Mouse (Mus musculus) lung, embryonic 14.5 days (tissue): ENCODE data around the gene Rap1gds1. TPM values are rescaled to one million over a fixed set of nuclear protein-coding genes. Genes with fewer than 3 reads are reported as not detected.
A peak's percentile ranks its signal among the peaks of the same experiment; 100 is the strongest.

ENCODE experiments used
- ATAC-seq: fragments of 200-750 bp; cut with Nextera tagmentation; 2 replicates; pipeline ENCODE4 v1.8.0; 2017; ENCODE audit warnings: mild to moderate bottlenecking, moderate TSS enrichment, moderate library complexity; ENCODE audit not compliant: insufficient read depth
- DNase-seq: peaks from one replicate; pipeline ENCODE4 v3.0.0-alpha.2; 2015
- H3K27ac ChIP-seq: fragments of 300-500 bp; sonication (generic); 2 replicates; pipeline ENCODE4 v1.5.1; 2014; ENCODE audit warnings: low read depth, mild to moderate bottlenecking, moderate library complexity
- H3K27me3 ChIP-seq: fragments of 300-500 bp; sonication (generic); 2 replicates; pipeline ENCODE4 v1.6.1; 2014; ENCODE audit warnings: low read length, control low read depth; ENCODE audit not compliant: insufficient read depth
- H3K36me3 ChIP-seq: fragments of 300-500 bp; sonication (generic); 2 replicates; pipeline ENCODE4 v1.6.1; 2014; ENCODE audit warnings: control low read depth; ENCODE audit not compliant: insufficient read depth
- H3K4me1 ChIP-seq: fragments of 300-500 bp; sonication (generic); 2 replicates; pipeline ENCODE4 v1.6.1; 2014; ENCODE audit warnings: antibody characterized with exemption, control low read depth; ENCODE audit not compliant: insufficient read depth
- H3K4me2 ChIP-seq: fragments of 300-500 bp; sonication (generic); 2 replicates; pipeline ENCODE4 v1.6.1; 2014; ENCODE audit warnings: mild to moderate bottlenecking
- H3K4me3 ChIP-seq: fragments of 300-500 bp; sonication (generic); 2 replicates; pipeline ENCODE4 v1.5.1; 2014; ENCODE audit warnings: low read depth, low read length
- H3K9ac ChIP-seq: fragments of 300-500 bp; sonication (generic); 2 replicates; pipeline ENCODE4 v1.6.1; 2014
- H3K9me3 ChIP-seq: fragments of 300-500 bp; sonication (generic); 2 replicates; pipeline ENCODE4 v1.6.1; 2016; ENCODE audit warnings: low read depth, low read length, control low read depth
- CTCF ChIP-seq: IDR thresholded peaks from 2 replicates; pipeline ENCODE4 v1.5.1; 2016; ENCODE audit warnings: antibody characterized with exemption, low read depth
- WGBS: fragments of 180-500 bp; shearing (Covaris S2); extraction: QIAGEN DNeasy Blood & Tissue Kit; methylation state at CpG from one replicate; pipeline ENCODE4 v1.1.7; 2014; 5-methylcytosine and 5-hydroxymethylcytosine counted together
- polyA plus RNA-seq: library from polyadenylated mRNA; unstranded; fragments of >200 nt; fragmentation: Nextera tagmentation; extraction: Ambion mirVana; gene quantifications from 2 replicates; pipeline ENCODE4 v1.2.1, GENCODE M21; 2014

Gene Rap1gds1
- polyA plus RNA-seq, 1 experiment from 2014 or later, result 75.0 TPM

- DNase-seq (no peak), ATAC-seq (no peak)
- no peak overlapping the region for H3K27ac ChIP-seq
- TF ChIP-seq CTCF, result no peak
- no peaks in the 10 kb centered on the region for H3K27me3 ChIP-seq
- no peak overlapping the region for H3K4me2 ChIP-seq
- H3K36me3 ChIP-seq, result peaks cover 5% of the 10 kb centered on the region; the same call in 1 of the 2 replicates
- H3K4me3 ChIP-seq, result no peak overlapping the region
- WGBS, result 92% methylated on average over 8 of the region's 8 CpGs
- H3K4me1 ChIP-seq, result no peaks in the 10 kb centered on the region
- no peak overlapping the region for H3K9ac ChIP-seq
- no peaks in the 10 kb centered on the region for H3K9me3 ChIP-seq
Observed at GRCm38 (mm10) chr3:138898055-138898454, 176.9 kb downstream of the Rap1gds1 start.

- 90% methylated on average over 11 of the region's 11 CpGs for WGBS
- Histone ChIP-seq H3K27ac (no peak overlapping the region), H3K9ac (no peak overlapping the region), H3K9me3 (no peaks in the 10 kb centered on the region), H3K4me2 (no peak overlapping the region), H3K4me1 (no peaks in the 10 kb centered on the region), H3K4me3 (no peak overlapping the region), H3K27me3 (no peaks in the 10 kb centered on the region), H3K36me3 (peaks cover 5% of the 10 kb centered on the region; the same call in 1 of the 2 replicates)
- ATAC-seq (0 out of 2 replicates have a peak, but pooled peaks have one; percentile 12), DNase-seq (no peak)
- no peak for TF ChIP-seq CTCF
Observed at GRCm38 (mm10) chr3:138897500-138897899, 177.5 kb downstream of the Rap1gds1 start.

GRCm38 (mm10) chr3:138893520-138893919 lies 181.5 kb downstream of the Rap1gds1 start:
- H3K27me3 ChIP-seq, result no peaks in the 10 kb centered on the region
- DNase-seq (no peak), ATAC-seq (peak; percentile 36; the same call in 1 of the 2 replicates)
- H3K9me3 ChIP-seq, result no peaks in the 10 kb centered on the region
- TF ChIP-seq CTCF, result no peak
- H3K9ac ChIP-seq, result no peak overlapping the region
- 30% methylated on average over 5 of the region's 5 CpGs for WGBS
- no peak overlapping the region for H3K4me3 ChIP-seq
- H3K36me3 ChIP-seq, result no peaks in the 10 kb centered on the region; the same call in 1 of the 2 replicates
- no peak overlapping the region for H3K4me2 ChIP-seq
- H3K4me1 ChIP-seq, result peaks cover 3% of the 10 kb centered on the region
- no peak overlapping the region for H3K27ac ChIP-seq

GRCm38 (mm10) chr3:138889769-138890295 lies 185.2 kb downstream of the Rap1gds1 start:
- Histone ChIP-seq H3K27me3 (no peaks in the 10 kb centered on the region), H3K4me2 (peak overlapping the region; percentile 4; the same call in 1 of the 2 replicates), H3K4me3 (no peak overlapping the region), H3K9me3 (no peaks in the 10 kb centered on the region), H3K4me1 (peaks cover 3% of the 10 kb centered on the region), H3K9ac (no peak overlapping the region), H3K36me3 (no peaks in the 10 kb centered on the region), H3K27ac (no peak overlapping the region; the same call in 1 of the 2 replicates)
- ATAC-seq, result peak; percentile 54; the same call in 1 of the 2 replicates
- TF ChIP-seq CTCF, result no peak
- 44% methylated on average over 10 of the region's 10 CpGs for WGBS
- DNase-seq, result peak; percentile 44

GRCm38 (mm10) chr3:138889214-138889613 lies 185.8 kb downstream of the Rap1gds1 start:
- no peak overlapping the region for H3K4me3 ChIP-seq
- no peak overlapping the region for H3K4me2 ChIP-seq
- peaks cover 3% of the 10 kb centered on the region for H3K4me1 ChIP-seq
- H3K27ac ChIP-seq, result no peak overlapping the region
- TF ChIP-seq CTCF, result no peak
- ATAC-seq (no peak), DNase-seq (peak; percentile 30)
- H3K36me3 ChIP-seq, result no peaks in the 10 kb centered on the region
- no peaks in the 10 kb centered on the region for H3K27me3 ChIP-seq
- H3K9ac ChIP-seq, result no peak overlapping the region
- 49% methylated on average over 4 of the region's 4 CpGs for WGBS
- H3K9me3 ChIP-seq, result no peaks in the 10 kb centered on the region

GRCm38 (mm10) chr3:138886121-138886520 lies 188.9 kb downstream of the Rap1gds1 start:
- Histone ChIP-seq H3K9me3 (no peaks in the 10 kb centered on the region), H3K4me3 (no peak overlapping the region), H3K4me1 (peaks cover 3% of the 10 kb centered on the region), H3K27ac (no peak overlapping the region), H3K4me2 (no peak overlapping the region), H3K9ac (no peak overlapping the region), H3K36me3 (no peaks in the 10 kb centered on the region), H3K27me3 (no peaks in the 10 kb centered on the region)
- ATAC-seq (no peak), DNase-seq (no peak)
- WGBS, result 86% methylated on average over 5 of the region's 5 CpGs
- no peak for TF ChIP-seq CTCF

GRCm38 (mm10) chr3:138881725-138882347 lies 193.2 kb downstream of the Rap1gds1 start:
- no peaks in the 10 kb centered on the region for H3K36me3 ChIP-seq
- H3K4me1 ChIP-seq, result 0 out of 2 replicates have a peak, but pooled peaks cover 3% of the 10 kb centered on the region
- no peak overlapping the region for H3K4me2 ChIP-seq
- WGBS, result 59% methylated on average over 6 of the region's 6 CpGs
- no peak for TF ChIP-seq CTCF
- H3K9me3 ChIP-seq, result no peaks in the 10 kb centered on the region
- H3K27me3 ChIP-seq, result no peaks in the 10 kb centered on the region
- no peak overlapping the region for H3K27ac ChIP-seq
- ATAC-seq, result no peak
- H3K9ac ChIP-seq, result no peak overlapping the region
- H3K4me3 ChIP-seq, result no peak overlapping the region
- no peak for DNase-seq
